Mouse (Mus musculus) urinary bladder, postnatal 25 days (tissue): ENCODE data around the gene Ubqln4.

Experiments
- DNase-seq: peaks from one replicate; pipeline ENCODE4 v3.0.0; 2022; ENCODE audit warnings: low spot score

Ubqln4 gene

DNA sequence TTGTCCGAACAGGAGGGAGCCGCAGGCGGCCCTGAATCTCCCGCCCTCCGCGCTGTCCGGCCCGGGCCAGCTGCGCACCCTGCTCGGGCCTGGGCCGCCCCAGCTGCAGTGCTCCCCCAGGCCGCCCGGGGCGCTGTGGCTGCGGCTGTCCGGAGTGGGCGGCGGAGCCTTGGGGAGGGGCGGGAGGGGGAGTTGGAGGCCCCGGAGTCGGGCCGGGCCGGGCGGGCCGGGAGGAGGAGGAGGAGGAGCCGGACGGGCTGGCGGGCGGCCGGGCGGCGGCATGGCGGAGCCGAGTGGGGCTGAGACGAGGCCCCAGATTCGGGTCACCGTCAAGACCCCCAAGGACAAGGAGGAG, at the start of gene Ubqln4:
Gene Ubqln4, plus strand, starts transcription at position 234 of the 355 bp plus-strand sequence.
- peak; percentile 95 for DNase-seq

- DNase-seq, result no peak
Observed at GRCm38 (mm10) chr3:88503881-88504746, 49.4 kb upstream of the Ubqln4 start.

DNA sequence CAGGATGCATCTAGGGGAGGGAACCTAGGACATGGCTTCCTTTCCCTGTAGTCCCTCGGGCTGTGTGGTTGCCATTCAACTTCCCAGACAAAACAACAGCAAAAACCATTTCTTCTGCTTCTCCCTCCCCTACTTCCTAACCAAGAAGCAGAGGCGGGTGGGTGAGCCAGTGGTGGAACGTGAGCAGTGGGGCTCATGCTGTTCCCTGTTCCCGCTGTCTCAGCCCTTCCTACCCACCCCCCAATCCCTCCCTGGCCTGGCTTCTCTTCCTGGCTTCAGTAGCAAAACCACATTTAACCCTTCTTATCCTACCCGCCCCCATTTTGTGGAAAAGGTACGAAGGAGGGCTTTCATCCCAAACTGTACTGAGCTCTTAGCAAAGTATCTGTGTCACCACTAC, 48.5 kb upstream of the Ubqln4 start:
- no peak for DNase-seq

DNA sequence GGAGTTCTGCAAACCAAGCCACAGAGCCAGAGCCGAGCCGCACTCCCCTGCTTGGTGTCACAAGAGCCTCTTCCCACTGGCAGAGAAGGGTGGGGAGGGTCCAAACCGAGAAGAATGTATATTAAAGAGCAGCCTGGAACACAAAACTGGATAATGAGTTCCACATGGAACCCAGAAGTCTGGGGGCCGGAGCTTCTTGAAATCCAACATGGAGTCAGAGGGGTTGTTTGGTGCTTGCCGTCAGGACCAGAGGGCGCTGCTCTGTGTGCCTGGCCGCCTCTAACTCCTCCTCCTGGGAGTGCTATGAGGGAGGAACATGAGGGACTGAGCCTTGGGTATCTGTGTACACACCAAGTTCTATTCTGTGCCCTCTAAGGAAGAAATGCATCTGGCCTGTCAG, 47.8 kb upstream of the Ubqln4 start:
- no peak for DNase-seq

GRCm38 (mm10) chr3:88509250-88509649, 44.3 kb upstream of the Ubqln4 start:
- no peak for DNase-seq

GRCm38 (mm10) chr3:88509692-88510420, 43.7 kb upstream of the Ubqln4 start, which contains the start of gene Lmna:
Gene Lmna (minus strand): TSS chr3:88509956.
- peak; percentile 91 for DNase-seq

GRCm38 (mm10) chr3:88510421-88511289, 42.9 kb upstream of the Ubqln4 start:
- DNase-seq, result no peak

GRCm38 (mm10) chr3:88511559-88511958, 42.0 kb upstream of the Ubqln4 start:
- DNase-seq, result no peak

- DNase-seq, result no peak
Observed at GRCm38 (mm10) chr3:88512141-88512895, 41.2 kb upstream of the Ubqln4 start.

GRCm38 (mm10) chr3:88512896-88513545, 40.5 kb upstream of the Ubqln4 start:
- no peak for DNase-seq

DNA sequence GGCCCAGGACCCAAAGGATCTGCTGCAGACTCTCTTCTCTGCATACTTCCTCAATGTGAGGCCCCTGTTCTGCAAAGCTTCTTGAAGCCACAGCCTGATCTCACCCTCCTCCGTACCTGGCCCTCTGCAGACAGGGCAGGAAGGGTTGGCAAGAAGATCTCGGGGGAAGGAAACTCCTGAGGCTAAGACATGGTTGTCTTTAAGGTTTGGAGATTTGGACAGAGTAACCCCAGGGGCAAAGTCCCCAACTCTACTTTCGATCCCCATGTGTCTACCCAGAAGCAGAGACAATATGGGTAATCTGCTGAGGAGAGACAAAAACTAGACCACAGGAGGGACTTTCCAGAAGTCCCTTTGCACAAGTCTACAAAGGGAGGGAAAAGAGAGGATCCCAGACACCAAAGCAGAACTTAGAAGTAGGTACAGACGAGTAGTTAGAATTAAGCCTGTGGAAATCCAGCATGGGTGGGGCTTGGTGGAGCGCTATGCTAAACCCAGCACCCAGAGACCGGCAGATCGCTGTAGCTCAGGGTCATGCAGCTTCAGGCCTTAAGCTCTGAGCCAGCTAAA, 39.9 kb upstream of the Ubqln4 start:
- no peak for DNase-seq

DNA sequence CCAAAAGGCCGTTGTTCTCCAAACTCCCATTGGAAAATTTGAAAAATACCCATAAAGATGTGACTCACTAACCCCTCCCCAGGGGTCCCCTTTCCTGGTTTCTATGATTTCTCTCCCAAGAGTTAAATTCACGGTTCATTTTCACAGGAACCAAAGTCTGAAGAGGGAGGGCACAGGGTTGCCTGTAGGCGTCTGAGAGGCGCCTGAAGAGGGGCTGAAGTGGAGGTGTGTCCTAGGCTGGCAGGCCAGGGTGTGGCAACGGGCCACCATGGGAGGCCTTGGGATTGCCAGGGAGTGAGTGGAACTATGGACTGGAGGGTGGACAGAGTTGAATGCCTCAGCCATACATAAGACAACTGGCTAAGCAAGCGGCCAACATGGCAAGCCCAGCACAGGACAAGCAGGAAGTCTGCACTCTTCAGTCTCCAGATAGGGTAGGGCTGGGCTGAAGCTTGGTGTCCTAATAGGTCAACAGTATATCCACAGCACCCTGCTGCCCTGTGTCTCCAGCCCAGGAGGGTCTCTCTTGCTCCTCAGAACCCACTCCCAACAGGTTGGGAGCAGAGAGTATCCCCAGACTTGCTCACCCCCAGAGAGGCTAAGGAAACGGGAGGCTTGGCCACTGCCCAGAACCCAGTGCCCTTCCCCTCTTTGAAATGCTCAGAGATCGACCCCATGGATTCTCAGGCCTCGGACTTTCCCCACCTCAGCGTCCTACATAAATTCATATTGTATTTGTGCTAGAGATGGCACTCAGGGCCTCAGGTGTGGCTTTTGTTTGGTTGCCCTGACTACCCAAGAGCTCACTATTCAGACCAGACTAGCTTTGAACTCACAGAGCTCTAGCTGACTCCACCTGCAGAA, 39.1 kb upstream of the Ubqln4 start:
- no peak for DNase-seq

GRCm38 (mm10) chr3:88515095-88515386, 38.5 kb upstream of the Ubqln4 start:
- no peak for DNase-seq

DNA sequence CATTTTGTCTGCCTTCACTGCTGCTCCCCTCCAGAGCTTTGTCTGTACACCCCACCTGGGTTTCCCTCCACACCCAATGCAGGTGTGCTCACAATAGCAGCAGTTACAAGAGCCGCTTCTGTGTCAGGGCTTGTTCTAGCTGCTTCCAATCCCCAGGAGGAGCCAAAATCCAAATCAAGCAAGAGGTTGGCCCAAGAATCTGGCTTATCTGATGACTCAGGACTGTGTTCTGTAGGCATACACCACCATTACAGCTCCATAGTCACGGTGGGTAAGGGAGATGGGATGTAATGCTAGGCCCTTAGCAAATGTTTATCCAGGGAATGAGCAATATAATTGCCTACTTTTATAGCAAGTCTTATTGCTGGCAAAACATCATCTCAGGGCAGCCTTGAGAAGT, 37.2 kb upstream of the Ubqln4 start:
- no peak for DNase-seq

DNA sequence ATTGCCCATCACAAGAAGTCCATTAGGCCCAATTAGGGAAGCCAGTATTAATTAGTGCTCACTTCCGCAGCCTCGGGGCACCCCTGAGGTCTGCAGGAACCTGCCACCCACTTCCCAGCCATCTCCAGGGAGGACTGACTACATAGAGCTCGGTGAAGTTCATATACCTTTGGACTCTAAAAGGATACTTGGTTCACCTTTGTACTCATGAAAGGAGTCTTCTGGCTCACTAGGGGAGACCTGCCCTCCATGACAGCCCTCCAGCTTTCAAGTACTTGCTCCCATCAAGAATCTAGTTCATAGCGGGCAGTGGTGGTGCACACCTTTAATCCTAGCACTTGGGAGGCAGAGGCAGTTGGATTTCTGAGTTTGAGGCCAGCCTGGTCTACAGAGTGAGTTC, 35.1 kb upstream of the Ubqln4 start:
- DNase-seq, result no peak

DNA sequence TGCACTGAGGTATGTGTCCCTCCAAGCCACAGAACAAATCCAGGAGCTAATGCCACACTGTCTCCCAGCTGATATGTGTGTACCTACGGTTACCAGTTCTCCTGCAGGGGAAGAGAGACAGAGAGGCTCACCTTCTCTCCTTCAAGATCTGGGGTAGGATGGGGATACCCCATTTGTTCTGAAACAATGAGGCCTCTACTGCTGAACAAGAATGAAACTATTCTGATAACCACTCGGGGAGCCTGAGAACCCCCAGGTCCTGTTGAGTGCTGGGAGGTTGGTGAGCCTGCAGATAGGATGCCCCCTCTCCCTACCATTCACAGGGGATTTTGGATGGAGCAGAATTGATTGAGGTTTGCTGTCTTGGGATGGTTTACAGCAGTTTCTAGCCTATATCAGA, 33.5 kb upstream of the Ubqln4 start:
- DNase-seq, result no peak

DNA sequence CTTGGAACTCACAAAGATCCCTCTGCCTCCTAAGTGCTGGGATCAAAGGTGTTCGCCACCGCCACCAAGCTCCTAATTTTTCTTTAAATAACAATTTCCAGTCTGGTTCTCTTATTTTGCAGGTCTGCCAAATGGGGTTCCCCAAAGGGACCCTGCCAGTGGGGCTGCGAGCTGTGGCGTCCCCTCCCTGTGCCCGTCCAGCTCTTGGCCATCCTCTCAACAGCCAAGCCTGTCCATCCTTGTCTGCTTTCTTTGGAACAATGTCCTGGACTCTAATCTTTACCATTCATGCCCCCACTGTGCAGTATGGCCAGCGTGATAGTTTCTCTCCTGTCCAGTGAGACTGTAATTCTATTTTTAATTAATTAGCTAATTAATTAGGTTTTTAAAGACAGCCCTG, 32.4 kb upstream of the Ubqln4 start:
- DNase-seq, result no peak

DNA sequence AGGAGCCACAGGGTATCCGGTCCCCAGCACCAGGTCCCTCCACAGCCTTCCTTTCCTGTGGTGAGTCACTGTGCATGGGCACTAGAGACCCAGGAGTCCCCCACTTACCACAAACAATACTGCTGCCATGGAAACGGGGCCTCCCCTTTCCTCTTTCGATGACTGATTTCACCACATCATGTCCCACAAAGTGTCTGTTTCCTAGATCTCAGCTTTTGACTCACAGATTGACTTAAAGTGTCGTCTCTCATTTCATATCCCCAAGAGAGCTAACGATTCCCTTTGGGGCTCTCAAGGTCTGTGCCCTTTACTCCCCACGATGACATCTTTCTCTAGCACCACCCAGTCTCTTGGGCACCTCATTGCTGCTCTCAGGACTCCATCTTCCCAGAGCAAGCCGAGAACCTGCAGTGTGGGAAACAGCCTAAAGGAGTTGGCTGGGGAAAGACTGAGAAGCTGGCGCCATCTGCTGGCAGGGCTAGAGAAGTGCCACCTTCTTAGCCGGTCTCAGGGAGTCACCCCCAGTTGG, 31.7 kb upstream of the Ubqln4 start:
- peak; percentile 76 for DNase-seq

DNA sequence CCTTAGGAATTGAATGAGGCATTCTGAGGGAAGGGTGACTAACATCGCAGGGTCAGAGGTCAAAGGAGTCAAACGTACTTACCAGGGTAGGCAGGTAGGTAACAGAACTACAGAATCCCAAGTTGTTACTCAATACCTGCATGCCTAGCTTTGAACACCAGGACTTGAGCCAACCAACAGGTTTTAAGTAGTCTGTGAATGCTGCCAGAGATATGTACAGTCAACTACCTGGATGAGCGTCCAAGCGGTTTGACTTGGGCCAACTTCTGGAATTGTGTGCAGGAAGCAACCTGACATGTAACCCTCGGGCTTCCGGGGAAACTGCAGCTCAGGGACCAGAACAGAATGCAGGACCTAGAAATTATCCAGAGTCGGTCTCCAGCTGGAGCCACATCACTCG, 30.5 kb upstream of the Ubqln4 start:
- no peak for DNase-seq

DNA sequence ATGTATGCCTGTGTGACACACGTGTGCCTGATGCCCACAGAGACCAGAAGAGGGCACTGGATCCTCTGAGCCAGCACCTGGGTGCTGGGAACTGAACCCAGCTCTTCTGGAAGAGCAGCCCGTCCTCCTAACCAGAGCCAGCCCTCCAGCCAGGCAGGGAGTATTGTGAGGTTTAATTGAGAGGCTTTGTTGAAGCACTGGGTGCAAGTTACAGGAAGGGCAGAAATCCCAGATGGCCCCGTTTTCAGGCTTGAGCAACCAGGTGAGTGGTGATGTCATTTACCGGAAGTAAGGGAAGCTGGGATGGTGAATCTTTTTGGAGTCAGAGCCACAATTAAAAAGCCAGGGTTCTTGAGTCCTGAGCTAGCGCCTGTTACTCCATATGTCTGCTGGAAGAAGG, 28.5 kb upstream of the Ubqln4 start:
- no peak for DNase-seq
